Mouse (Mus musculus) frontal cortex, postnatal 25 days (tissue): ENCODE data around the gene Frmd4a.
"Not testable (repeated sequence)": the region's sequence is repeated elsewhere in the genome, so short reads cannot be mapped to it uniquely, and the experiment has no call there.

Source experiments
- DNase-seq, 2 experiments: peaks; one replicate each; pipeline ENCODE4 v3.0.0; 2022; ENCODE audit warnings: low spot score in 2 of 2

Frmd4a gene

DNA sequence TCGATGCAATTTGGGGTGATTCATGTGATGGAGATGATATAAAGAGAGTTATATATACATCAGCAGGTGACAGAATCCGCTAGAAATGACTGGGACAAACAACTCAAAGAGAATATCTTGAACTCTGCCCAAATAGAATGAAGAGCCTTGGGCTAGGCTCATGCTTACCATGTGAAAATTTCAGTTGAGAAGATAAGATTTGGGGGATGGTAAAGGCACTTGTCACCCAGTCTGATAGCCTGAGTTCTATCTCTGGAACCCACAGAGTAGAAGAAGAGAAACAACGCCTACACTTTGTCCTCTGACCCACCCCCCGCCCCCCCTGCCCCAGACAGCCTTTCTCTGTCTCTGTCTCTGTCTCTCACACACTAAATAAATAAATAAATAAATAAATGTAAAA lies 535.0 kb downstream of the Frmd4a start:
- no peak for DNase-seq

DNA sequence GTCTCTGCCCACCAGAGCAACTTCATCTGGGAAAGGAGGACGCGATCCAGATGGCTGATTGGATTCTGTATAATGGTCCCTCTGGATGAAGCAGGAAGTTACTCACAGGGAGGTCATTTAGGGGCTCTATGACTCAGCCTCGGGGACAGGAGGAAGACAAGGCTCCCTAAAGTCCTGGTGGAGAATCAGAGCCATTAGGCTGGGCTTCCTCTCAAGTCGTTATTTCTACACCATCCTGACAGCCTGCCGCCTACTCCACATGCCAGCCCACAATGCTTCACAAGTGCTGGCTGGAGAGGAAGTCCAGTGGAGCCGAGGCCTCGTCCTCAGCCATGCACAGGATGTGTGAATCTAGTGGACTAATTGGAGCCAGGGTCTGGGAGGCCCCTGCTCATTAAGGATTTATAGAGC lies 537.7 kb downstream of the Frmd4a start:
- no peak for DNase-seq

DNA sequence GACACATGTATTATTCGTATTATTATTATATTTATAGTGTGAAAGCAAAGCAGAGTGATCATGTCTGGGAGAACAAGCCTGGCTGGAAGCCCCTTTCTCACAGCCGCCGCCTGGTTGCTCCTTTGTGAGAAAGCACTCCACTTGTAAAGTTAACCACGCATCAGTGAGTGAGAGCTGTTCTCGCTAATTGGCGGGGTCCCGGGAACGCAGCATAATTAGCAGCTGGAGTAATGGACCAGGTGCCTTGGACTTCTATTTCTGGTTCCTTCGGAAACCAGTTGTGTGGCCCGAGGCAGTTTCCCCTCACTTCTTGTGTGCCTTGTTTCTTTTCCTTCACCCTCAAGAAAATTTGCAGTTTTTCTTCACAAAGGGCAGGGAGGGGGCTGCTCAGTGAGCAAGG lies 538.7 kb downstream of the Frmd4a start:
- DNase-seq, result no peak

DNA sequence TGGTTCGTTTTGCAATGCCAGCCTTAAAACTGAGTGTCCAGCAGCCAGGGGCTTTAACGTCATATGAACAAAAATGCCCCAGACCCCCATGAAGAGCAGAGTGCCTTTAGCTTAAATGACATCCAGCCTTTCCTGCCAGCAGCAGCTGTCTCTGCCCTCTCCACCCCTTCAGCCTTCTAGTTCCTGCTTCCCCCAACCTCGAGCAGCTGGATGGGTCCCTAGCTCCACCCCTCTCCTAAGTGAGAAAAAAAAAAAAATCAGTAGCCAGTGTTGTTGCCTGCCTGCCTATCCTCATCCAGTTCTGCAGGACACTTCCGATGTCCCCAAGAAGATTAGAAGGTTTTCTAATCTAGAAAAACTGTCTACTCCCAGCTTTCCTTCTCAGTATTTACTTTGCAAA lies 539.5 kb downstream of the Frmd4a start:
- no peak for DNase-seq

DNA sequence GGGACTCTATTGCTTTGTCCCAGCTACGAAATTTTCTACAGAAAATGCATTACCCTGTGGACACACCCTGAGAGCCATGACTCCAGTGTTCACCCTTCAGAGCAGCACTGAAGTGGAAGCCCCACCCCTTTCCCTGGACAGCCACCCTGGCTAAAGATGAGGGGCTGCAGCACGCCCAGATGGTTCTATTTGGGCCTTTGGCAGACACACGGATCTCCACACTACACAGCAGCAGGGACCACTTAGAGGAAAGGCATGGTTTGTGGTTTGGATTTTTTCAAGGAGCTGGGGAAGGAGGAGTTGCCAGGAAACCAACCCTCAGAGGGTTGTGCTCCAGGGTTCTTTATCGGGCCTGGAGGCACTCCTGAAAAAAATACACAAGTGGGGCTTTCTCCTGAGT lies 539.9 kb downstream of the Frmd4a start:
- no peak for DNase-seq

DNA sequence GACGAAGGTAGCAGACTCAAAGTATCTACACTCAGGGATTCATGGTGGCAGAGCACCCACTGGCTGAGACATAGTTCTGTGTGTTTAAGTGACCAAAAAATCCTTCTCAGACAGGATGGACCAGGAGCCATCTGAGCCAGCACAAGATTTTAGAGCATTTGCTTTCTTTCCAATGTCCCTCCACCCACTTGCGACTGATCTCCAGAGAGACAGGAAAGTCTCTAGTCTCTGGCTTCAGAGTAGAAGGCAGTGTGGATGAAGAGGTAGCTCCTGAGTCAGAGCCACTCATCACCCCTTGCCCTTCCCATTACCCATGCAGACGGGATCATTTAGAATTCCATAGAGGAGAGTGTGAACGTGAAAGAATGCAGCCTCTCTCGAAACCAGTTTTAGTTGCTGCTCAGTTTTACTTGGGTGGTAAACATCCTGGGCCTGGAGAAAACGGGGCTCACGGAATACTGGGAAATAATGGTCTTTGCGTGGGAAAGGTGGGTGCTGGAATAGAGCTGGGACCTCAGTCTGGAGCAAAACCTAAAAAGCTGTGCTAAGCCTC lies 541.2 kb downstream of the Frmd4a start:
- DNase-seq, result no peak

DNA sequence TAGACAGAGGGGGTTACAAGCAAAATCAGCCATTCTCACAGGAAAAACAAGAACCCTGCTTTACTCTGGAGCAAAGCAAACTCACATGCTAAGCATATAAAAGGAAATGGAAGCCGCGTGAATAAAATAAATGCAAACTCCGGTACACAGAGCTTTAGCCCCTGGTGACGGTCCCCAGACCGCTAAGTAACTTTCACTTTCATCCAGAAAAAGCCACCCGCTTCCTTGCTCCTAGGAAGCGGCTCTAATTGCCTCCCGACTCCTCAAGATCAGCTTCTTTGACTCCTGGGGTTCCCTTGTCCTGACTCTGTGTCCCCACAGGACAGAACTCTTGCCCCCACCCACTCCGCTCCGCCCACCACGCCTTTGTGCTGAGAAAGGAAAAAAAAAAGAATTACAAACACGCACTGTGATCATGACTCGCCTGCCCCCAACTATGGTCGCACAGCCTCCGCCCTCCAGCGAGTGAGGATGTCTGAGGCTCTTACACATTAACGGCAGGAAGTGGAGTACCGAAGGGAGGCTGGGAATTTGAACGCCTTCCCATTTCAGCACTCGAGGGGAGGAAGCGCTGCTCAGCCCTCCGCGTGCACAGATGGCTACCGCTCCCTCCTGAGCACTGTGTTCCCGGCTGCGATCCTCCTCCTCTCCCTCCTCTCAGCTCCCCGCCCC lies 541.8 kb downstream of the Frmd4a start:
- DNase-seq, result peak; percentile 47 to 64

DNA sequence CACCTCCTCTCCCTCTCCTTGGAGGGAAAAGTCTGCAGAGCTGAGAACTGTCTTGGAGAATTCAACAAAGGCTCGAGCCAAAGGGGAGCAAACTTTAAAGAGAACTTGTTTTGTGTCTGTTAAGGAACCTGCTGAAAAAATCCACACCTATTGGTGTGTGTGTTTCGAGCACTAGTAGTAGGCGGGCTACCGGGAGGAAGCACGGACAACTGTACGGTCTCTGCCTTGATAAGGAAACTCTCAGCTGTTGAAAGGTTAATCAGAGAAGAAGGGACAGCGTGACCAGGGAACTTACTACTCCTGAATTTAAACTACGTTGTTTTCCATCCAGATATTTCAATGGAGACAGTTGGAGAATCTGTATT lies 542.3 kb downstream of the Frmd4a start:
- no peak for DNase-seq

DNA sequence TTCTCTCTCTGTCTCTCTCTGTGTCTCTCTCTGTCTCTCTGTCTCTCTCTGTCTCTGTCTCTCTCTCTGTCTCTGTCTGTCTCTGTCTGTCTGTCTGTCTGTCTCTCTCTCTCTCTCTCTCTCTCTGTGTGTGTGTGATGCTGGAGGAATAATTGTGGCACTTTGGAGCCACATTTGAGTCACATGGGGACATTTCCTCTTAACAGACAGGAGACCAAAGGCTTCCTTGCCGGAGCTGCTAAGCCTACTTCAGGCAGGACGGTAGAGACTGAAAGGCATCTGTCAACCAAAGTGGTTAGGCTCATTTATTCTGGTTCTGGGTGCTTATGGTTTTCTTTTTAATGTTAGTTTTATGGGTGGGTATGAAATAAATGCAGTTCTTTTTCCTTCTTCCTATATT lies 543.0 kb downstream of the Frmd4a start:
- not testable (repeated sequence) for DNase-seq

DNA sequence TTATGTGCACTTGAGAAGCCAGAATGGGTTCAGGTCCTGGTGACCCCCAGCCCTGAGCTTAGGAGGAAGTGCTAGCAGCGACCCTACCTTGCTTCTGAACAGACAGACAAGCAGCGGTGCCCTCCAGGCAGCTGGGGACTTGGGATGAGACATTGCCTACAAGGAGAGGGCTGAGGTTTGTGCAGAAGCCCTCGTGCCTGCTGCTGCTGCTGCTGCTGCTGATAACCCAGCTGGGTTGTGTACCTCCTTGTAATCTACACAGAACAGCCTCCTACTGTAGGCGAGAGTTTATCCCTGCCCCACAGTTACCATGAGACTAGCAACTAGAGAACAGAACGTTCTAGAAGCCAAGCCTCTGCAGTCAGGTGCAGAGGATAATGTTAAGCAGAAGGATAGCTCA lies 543.7 kb downstream of the Frmd4a start:
- no peak for DNase-seq

DNA sequence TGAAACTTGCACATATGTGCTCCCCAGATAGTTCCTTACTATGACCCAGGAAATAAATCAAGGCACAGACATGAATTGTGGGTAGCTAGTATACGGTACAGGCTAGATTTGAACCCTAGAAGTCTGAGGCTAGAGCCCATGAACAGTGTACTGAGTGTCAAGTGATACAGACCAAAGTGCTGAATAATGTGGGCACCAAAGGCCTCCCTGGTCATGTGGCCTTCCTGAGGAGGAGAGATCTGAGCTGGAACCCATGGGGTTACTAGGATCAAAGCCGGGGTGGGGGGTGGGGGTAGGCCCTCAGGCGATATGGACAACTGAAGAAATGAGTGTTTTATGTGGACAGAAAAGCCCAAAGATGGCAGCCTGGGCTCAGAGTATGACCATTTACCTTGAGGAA lies 544.9 kb downstream of the Frmd4a start:
- no peak for DNase-seq

DNA sequence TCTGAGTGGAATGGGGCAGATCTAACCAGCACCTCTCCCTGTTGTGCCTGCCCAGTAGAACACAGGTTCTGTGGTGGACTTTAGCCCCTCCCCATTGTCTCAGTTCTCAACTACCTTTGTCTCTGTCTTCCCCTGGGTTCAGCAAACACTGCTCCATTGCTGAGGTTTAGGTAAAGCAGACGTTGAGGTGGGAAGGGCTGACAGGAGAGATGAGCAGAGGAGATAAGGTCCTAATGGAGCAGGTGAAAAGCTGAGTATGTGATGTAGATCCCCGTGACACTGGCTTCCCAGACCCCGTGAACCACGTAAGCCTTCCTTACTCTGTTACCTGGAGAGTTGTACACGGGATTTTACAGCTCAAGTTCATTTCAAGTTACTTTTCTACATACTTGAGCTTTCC lies 545.3 kb downstream of the Frmd4a start:
- DNase-seq, result no peak

DNA sequence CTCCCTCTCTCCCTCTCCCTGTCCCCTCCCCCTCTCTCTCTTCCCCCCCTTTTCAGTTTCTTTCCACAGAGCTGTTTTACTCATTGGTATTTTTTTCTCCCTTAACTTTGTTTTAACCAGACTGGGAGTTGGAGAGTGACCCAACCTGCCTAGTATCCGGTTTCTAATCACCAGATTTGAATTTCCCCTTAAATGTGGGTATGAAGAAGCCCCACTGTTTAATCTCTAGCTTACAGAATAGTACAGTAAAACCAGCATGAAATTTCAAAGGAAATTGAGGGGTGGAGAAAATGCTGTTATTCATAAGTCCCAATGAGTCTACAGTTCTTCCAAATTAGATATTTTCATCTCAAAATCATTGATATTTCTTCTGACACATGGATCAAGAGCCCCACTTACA lies 545.8 kb downstream of the Frmd4a start:
- DNase-seq, result no peak

DNA sequence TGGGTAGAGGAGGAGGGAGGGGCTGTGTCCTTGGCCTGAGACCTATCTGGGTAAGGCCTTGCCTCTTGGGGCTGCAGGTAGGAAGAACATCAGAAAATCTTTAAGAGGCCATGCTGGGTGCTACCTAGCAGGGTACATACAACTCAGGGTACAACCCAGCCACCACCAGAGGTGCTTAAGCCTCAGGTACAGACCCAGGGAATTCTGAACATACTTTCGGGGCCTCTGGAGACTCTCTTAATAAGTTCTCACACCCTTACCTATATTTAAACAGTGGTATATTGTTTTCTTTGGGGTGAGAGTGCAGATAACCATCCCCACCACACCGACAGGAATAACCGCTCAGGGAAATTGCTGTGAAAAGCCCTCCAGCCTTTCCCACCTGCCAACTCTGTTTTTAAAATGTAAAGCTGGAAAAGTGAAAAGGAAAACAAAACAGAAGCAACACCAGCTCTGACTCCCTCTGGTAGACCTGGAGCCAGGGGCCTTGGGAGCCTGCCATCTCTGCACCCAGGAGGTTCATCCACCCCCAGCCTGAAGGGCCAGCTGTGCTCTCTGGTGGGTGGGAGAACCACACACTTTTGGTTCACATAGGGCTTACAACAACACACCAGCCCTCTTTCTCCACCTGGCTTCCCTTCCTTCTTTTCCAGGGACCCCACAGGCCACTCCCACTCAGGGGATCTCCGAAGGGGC lies 548.9 kb downstream of the Frmd4a start:
- DNase-seq, result no peak

DNA sequence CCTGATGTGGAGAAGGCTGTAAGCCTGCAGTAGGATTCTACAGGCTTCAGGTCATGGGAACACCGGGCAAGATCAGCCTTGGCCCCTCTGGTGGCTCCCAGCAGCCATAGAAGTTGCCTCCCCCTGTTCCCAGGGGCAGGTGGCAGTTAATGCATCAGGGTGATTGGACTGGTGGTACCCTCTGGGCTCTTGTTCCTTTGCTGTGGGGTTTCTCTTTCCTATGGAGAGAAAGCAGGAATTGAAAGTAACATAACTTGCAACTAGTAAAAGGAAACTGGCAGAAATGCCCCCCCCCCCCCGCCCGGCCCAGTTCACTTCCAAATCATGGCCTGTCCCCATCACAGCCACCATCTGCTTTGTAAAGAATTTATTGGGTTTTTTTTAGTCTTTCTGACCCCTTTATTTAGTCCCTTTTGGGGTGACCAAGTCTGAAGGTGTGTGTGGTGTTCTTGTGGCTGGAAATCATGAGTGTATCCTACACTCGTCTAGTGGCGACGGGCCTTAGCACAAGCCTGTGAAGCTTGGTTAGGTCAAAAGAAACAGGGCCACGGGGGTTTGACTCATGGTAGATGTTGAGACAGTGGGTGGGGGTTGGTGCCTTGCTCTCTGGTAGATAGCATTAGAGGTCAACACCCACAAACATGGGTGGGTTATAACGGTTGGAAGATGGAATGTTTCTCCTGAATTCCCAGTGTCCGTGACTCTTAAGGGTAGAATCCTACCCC lies 549.6 kb downstream of the Frmd4a start:
- no peak for DNase-seq

DNA sequence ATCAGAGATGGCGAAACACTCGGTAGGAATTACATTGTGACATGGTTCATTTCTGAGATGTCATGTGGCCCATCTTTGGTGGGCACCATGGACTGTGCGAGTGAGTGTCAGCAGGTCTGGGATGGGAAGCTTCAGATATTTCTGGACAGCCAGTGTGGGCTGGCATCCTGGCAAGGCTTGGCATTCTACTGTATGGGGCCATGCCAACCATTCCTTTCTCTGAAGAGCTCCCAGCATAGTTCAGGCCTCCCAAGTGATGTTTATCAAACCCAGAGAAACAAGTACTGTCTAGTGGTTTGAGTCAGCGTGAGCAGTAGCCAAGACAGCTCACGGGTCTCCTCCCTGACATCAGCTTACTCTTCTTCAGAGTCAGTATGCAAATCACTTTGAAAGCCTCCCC lies 551.5 kb downstream of the Frmd4a start:
- DNase-seq, result no peak

DNA sequence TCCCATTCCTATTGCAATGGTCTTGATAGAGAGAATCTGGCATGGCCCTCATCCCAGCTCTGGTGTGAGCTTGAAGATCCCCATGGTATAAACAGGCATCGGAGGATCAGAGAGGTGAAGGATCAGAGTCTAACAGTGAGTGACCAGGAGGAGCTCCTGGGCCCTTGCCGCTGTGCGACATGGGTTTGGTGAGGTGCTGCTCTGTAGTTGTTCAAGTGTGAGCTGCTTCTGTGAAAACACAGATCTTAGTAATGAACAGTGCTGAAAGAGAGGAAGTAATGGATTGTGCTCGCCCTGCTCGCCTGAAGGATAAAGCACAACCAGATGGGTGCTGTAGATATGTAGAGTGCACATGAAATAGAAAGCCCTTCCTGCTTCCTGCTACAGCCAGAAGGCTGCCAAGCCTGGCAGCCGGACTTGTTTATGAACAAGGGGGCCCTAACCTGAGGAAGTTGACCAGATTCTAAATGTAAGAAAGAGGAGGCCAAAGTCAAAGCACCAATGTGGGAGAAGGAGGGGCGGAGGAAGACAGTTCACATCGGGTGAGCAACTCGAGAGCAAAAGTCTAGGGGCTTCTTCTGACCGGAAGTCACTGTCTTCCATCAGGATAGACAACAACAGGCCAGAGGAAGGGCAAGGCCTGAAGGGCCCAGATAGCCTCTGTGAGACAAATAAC lies 552.8 kb downstream of the Frmd4a start:
- DNase-seq, result no peak

DNA sequence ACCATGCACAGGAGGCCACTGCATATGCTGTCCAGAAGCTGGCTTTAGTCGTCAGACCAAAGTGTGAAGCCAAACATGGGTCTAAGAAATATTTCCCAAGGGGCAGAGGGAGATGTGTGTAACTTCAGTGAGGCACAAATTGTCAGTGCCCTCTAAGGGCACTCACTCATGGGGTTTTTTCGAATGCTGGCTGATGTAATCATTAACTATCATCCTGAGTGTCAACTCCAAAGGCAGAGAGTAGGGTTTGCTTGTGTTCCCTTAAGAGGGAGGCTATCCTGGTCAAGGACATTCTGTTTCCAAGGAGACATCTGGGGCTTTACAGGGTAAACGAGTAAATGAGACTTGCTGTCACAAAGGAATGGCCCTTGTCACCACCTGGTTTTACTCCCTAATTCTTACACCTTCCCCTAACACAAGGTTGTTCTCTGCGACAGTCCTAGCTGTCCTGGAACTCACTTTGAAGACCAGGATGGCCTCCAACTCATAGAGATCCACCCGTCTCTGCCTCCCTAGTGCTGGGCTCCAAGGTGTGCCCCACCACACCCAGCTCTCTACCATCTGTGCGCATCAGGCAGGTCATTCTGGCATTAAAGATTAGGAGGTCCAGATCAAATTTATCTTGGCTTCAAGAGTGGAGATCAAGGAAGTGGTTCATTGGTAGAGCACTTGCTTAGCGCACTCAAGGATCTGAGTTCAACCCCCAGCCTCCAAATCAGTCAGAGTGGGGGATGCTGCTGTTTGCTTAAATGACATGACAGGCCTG lies 555.2 kb downstream of the Frmd4a start:
- DNase-seq, result no peak

DNA sequence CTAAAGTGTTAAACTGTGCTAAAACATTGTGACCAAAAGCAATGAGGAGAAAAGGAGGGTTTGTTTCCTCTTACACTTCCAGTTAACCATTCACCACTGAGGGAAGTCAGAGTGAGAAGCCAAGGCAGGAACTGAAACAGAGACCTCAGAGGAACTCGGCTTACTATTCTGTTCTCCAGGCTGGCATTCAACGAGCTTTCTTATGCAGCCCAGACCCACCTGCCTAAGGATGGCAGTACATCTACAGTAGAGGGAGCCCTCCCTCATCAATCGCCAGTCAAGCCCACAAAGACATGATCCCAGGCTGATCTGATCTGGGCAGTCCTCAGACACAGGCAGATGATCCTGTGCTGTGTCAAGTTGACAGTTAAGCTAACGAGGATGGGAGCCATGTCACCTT lies 555.9 kb downstream of the Frmd4a start:
- no peak for DNase-seq

DNA sequence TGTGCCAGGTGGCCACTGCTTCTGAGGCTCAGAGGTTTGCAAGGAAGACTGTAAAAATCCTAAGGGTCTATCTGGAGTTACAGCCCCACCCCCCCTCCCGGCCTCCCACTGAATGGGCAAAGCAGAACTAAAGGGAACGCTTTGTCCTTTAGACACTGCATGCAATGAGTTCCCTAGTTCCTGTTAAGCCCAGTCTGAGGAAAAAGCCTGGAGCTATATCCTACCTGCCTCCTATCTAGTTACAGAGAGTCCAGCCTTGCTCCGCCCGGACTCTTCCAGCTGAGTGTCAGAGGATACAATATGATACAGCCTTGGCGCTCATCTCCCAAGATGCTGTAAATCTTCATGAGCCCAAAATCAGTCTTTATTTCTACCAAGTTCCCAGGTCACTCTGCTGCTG lies 556.7 kb downstream of the Frmd4a start:
- DNase-seq, result no peak

DNA sequence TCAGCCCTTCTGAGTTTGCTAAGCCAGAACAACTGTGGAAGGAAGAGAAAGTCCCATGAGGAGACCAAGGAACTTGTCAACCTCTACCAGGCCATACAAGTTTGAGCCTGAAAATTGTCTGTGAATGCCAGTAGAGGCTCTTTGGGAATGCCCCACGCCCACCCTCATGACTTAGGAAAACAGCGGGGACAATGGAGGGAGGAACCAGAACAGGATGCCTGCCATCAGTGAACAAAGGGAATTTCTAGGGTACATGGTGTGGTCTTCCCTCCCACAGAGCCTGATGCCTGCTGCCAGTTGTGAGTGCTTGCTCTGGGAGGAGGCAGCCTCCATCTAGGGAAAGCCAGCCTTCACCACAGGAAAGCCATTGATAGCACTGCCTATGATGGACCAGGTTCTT lies 557.6 kb downstream of the Frmd4a start:
- DNase-seq, result no peak

DNA sequence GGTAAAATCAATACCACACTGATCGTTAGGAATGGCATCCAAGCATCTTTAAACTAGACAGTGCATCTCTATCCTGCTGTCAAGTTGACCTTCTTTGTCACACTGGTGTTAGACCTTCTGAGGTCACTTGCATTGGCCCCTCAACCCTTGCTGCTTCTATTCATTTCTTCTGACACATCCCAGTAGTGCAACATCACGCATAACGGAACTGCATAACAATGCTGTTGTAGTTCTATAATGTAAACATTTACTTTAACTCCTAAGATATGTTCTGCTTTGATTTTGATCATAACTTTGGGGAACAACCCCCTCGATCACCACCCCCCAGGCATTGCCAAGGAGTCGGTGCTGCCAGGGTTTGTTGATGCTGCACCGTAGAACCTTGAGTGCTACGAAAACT lies 558.5 kb downstream of the Frmd4a start:
- no peak for DNase-seq
